Mouse (Mus musculus): Measurements from ENCODE around the gene Slco2b1.

DNA sequence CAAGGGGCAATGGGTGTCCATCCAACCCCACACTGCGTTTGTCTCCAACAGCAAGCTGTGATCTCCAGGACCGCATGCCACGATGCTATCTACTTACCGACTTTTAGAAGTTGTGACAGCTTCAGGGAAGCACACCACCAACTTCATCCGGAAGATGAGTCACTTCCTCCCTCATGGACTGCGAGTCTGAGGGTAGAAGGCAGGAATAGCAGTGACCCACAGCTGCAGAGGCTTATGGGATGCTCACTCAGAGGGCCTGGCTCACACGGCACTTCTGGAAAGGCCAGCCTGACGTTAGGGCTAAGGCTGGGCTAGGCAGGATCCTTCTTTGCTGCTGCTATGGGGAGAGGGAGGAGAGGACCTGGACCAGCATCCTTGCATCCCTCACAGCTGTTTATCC is at the start of gene Slco2b1:
- no peak for TF ChIP-seq CTCF (IDR thresholded peaks at IDR 0.05)
- TF ChIP-seq EP300 (IDR thresholded peaks at IDR 0.05): no peak

Data from lung, postnatal 0 days (tissue).